Mouse (Mus musculus) left cerebral cortex, adult 2 months (tissue): Measurements from ENCODE around the gene Hivep3. TPM values are rescaled to one million over a fixed set of nuclear protein-coding genes. Genes with fewer than 3 reads are reported as not detected.
A peak's percentile ranks its signal among the peaks of the same experiment; 100 is the strongest.

ENCODE experiments used
- DNase-seq, 2 experiments: peaks; one replicate each; pipeline ENCODE4 v3.0.0; 2021 to 2022; ENCODE audit warnings: low spot score in 2 of 2, mixed read lengths in 1 of 2; ENCODE audit errors: extremely low spot score in 1 of 2
- H3K27ac ChIP-seq: fragments of 200-600 bp; 2 replicates; pipeline ENCODE4 v1.8.1; 2022
- H3K4me3 ChIP-seq: fragments of 200-600 bp; 2 replicates; pipeline ENCODE4 v1.8.1; 2022
- CTCF ChIP-seq: fragments of 200-600 bp; IDR thresholded peaks from 2 replicates; pipeline ENCODE4 v1.8.1; 2022; ENCODE audit warnings: antibody characterized with exemption, mild to moderate bottlenecking, moderate library complexity
- intact Hi-C: fragments of 180-260 bp; cut with DNase I; formaldehyde crosslinking; loops from one replicate; pipeline ENCODE4 v1.15.1; 2025
- total RNA-seq, 2 experiments: library from RNA; stranded (reverse); gene quantifications; 2 replicates each; pipeline ENCODE4 v1.2.3; 2021

Hivep3 gene
- total RNA-seq, 2 experiments from 2014 or later = 65.8 to 87.4 TPM

- H3K4me3 ChIP-seq = no peak overlapping the region
- H3K27ac ChIP-seq = no peak overlapping the region
- DNase-seq = no peak
- TF ChIP-seq CTCF = no peak
- intact Hi-C loops = loop anchor here (5.0 kb wide), 1 partner anchor 144 kb away; no protein-coding TSS in a partner anchor
These were observed 73.0 kb downstream of the Hivep3 start for GRCm38 (mm10) chr4:119806556-119806955.

DNA sequence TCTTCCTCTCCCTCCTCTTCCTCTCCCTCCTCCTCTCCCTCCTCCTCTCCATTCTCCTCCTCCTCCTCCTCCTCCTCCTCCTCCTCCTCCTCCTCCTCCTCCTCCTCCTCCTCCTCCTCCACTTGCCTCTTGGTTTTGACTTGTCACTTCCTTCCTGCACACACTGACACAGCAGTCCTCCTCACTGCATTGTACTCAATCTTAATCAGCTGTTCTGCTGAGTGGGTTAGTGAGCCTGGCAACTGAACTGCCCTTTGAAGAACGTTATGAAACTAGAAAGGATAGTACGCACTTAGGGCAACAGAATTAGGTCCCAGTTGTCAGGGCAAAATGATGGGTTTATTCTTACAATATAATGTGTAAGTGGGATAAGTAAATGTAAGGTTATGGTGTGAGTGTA, 73.8 kb downstream of the Hivep3 start:
- Histone ChIP-seq H3K27ac (no peak overlapping the region), H3K4me3 (no peak overlapping the region)
- intact Hi-C loops = loop anchor here (5.0 kb wide), 1 partner anchor 145 kb away; no protein-coding TSS in a partner anchor
- TF ChIP-seq CTCF = no peak
- no peak for DNase-seq

DNA sequence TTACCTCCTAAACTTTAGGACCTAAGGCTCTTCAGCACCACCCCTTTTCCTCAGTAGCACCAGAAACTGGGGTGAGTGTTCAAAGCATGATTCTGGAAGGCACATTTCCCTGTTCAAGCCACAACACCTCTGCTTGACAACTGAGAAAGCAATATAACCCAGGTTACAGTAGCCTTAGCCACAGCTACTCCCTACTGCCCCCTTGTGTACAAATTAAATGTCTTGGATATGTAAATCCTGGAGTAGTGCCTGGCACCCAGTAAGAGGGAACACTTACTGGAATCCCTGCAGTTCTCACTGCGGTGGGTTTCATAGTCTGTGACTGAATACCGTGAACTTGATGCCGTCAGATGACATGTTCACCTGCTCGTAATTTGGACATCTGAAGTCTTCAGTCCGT, 75.7 kb downstream of the Hivep3 start:
- DNase-seq = no peak
- TF ChIP-seq CTCF = peak; percentile 77
- no peak overlapping the region for H3K4me3 ChIP-seq
- H3K27ac ChIP-seq = no peak overlapping the region
- intact Hi-C loops = loop anchor here (5.0 kb wide), 1 partner anchor 147 kb away; no protein-coding TSS in a partner anchor

GRCm38 (mm10) chr4:119812775-119813174, 79.2 kb downstream of the Hivep3 start:
- TF ChIP-seq CTCF = no peak
- intact Hi-C loops = loop anchor here (5.0 to 10.0 kb wide), 4 partner anchors 60 to 212 kb away; no protein-coding TSS in a partner anchor
- peak; percentile 33 to 51 for DNase-seq

GRCm38 (mm10) chr4:119813500-119814184, 80.1 kb downstream of the Hivep3 start:
- intact Hi-C loops = loop anchor here (1.0 to 10.0 kb wide), 6 partner anchors 59 to 211 kb away; no protein-coding TSS in a partner anchor
- H3K27ac ChIP-seq = peak overlapping the region; percentile 99

More at GRCm38 (mm10) chr4:119812775-119813174, 79.2 kb downstream of the Hivep3 start:
- H3K27ac ChIP-seq = peak overlapping the region; percentile 84
- no peak overlapping the region for H3K4me3 ChIP-seq

DNA sequence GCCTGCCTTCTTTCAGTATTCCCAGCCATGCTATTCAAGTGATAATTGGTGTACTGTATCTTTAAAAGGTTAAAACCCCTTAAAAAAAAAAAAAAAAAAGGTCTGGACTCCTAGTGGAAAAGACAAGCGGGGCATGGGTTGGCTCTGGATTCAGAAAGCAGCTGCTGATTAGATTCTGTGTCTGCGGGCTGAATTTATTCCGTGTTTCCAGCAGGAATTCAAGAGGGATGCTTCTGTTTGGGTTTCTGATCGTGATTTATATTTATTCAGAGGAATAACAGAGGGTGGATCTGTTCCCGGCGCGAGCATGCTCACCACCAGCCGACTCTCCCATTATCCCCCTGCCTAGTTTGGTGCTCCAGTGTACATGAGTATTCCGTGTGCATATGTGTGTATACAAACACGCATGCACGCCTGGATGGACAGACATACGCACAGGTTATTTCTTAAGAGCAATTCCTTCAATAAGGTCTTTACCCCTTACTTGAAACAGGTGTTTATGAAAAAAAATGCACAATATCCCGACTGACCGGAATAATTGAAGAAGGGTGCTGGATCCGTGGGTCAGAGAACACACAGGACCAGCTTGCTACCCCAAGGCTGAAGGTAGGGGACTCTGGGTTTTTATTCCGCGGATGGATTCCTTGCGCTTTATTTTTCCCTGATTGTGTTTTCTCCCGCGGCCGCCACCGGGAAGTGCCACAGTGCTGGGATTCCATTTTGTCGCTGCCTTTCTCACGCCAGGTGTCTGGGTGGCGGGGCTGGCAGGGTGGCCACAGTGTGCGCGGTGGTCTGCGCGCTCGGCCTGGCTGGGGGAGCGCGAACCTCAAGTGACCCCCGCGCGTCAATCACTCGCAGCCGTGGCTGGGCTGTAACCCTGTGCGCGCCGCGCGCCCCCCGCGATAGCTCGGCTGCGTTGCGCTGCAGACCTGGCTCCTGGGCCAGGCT, 80.9 kb downstream of the Hivep3 start:
- TF ChIP-seq CTCF = peak; percentile 26; the same call in 1 of the 2 replicates
- H3K4me3 ChIP-seq = peak overlapping the region; percentile 81
- intact Hi-C loops = loop anchor here (1.0 to 10.0 kb wide), 6 partner anchors 58 to 210 kb away; no protein-coding TSS in a partner anchor
- peak overlapping the region; percentile 99 for H3K27ac ChIP-seq
- peak; percentile 43 to 47 for DNase-seq

More at GRCm38 (mm10) chr4:119813500-119814184, 80.1 kb downstream of the Hivep3 start:
- no peak for DNase-seq
- H3K4me3 ChIP-seq = peak overlapping the region; percentile 81
- no peak for TF ChIP-seq CTCF

DNA sequence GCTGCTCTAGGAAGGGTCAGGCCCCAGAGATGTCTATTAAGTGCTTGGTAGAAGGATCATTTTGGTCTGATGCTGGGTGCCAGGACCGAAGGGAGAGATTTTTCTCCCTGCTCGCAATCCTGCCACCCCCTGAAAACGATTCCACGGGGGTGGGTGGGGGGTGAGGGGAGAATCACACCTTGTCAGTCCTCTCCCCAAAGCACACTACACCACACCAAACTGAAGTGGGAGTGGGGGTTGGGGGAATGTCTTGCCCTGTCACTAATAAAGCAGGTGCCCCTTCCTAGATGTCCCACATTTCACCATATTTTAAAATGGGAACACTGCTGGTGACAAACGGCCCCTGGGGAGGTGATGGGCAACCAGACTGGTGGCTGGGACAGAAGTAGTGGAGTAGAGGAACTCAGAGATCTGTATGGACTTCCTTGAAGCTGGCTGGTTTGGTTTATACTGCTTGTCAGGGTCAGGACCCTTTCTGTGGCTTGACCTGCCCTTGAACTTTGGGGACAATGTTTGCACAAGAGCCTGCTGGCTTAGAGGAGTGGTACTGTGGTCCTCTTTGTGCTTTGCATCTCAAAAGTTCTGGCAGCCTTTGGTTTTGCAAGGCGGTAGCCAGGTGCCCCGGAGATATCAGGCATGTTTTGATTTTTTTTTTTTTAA, 81.7 kb downstream of the Hivep3 start:
- DNase-seq = peak in 1 of 2 experiments; percentile 32
- intact Hi-C loops = loop anchor here (2.0 to 10.0 kb wide), 2 partner anchors 80 to 210 kb away; no protein-coding TSS in a partner anchor

GRCm38 (mm10) chr4:119815793-119816161, 82.2 kb downstream of the Hivep3 start:
- Histone ChIP-seq H3K27ac (peak overlapping the region; percentile 99), H3K4me3 (peak overlapping the region; percentile 81)
- intact Hi-C loops = loop anchor here (2.0 to 10.0 kb wide), 3 partner anchors 81 to 289 kb away; no protein-coding TSS in a partner anchor
- no peak for DNase-seq
- no peak for TF ChIP-seq CTCF

More for the DNA sequence above, 81.7 kb downstream of the Hivep3 start:
- Histone ChIP-seq H3K27ac (peak overlapping the region; percentile 99), H3K4me3 (peak overlapping the region; percentile 81)
- TF ChIP-seq CTCF = no peak

- intact Hi-C loops = loop anchor here (2.0 to 10.0 kb wide), 2 partner anchors 208 to 288 kb away; no protein-coding TSS in a partner anchor
- no peak overlapping the region for H3K4me3 ChIP-seq
- peak; percentile 22 to 32 for DNase-seq
- H3K27ac ChIP-seq = peak overlapping the region; percentile 99
- no peak for TF ChIP-seq CTCF
These were observed 83.2 kb downstream of the Hivep3 start for GRCm38 (mm10) chr4:119816620-119817356.

DNA sequence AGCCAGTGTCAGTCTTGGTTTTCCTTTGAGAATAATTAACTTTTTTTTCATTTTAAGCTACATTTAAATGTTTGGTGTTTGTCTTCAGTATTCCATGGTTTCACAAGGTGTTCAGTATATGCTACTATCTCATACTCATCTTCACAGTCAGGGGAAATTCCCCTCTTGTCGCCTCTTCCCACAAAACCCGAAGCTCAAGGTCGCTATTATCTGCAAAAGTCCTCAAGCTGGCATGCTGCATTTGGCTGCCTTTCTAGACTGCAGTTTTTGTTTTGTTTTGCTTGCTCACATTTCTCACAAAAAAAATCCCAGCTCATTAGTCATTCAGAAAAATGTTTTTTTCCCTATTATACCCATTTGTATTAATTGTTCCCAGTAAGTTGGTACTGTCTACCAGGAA, 92.4 kb downstream of the Hivep3 start:
- intact Hi-C loops = no loop called here
- no peak for DNase-seq
- H3K4me3 ChIP-seq = no peak overlapping the region
- H3K27ac ChIP-seq = no peak overlapping the region
- TF ChIP-seq CTCF = no peak
